Mouse (Mus musculus): Measurements from ENCODE around the gene Slc2a12. TPM values are rescaled to one million over a fixed set of nuclear protein-coding genes. Genes with fewer than 3 reads are reported as not detected.
A peak's percentile ranks its signal among the peaks of the same experiment; 100 is the strongest.

Slc2a12 gene
- total and polyA plus RNA-seq, 2 experiments from 2014 or later = 1.9 to 4.4 TPM

GRCm38 (mm10) chr10:22608799-22609357 is 35.9 kb upstream of the Slc2a12 start:
- no peak overlapping the region for H3K9ac ChIP-seq (replicated peaks; ENCODE audit: low read depth, low read length)
- H3K36me3 ChIP-seq (replicated peaks; ENCODE audit: control insufficient read depth, insufficient read depth, low read length) = no peaks in the 10 kb centered on the region
- no peaks in the 10 kb centered on the region for H3K4me1 ChIP-seq (ENCODE audit: control insufficient read depth, insufficient read depth)
- no peaks in the 10 kb centered on the region for H3K27me3 ChIP-seq (ENCODE audit: control insufficient read depth, insufficient read depth, low read length)
- no peak for TF ChIP-seq EP300 (IDR thresholded peaks at IDR 0.05; ENCODE audit: low read depth)
- no peak for TF ChIP-seq CTCF (IDR thresholded peaks at IDR 0.05; ENCODE audit: low read depth)
- 3% methylated on average over 11 of the region's 11 CpGs for WGBS
- peak overlapping the region; percentile 11; the same call in 1 of the 2 replicates for H3K4me3 ChIP-seq (ENCODE audit: low read depth, low read length)
- H3K27ac ChIP-seq (ENCODE audit: low read depth) = no peak overlapping the region
- H3K9me3 ChIP-seq (replicated peaks; ENCODE audit: control insufficient read depth, low read length) = no peaks in the 10 kb centered on the region
- no peak for DNase-seq (ENCODE audit: low spot score)
- H3K4me2 ChIP-seq (ENCODE audit: low read depth, low read length) = peak overlapping the region; percentile 46
- ATAC-seq (ENCODE audit: insufficient read depth, low read depth) = no peak

GRCm38 (mm10) chr10:22613301-22613700 is 31.5 kb upstream of the Slc2a12 start:
- no peak for DNase-seq (ENCODE audit: low spot score)
- Histone ChIP-seq H3K4me3 (ENCODE audit: low read depth, low read length) (no peak overlapping the region), H3K4me1 (ENCODE audit: control insufficient read depth, insufficient read depth) (no peaks in the 10 kb centered on the region), H3K36me3 (replicated peaks; ENCODE audit: control insufficient read depth, insufficient read depth, low read length) (no peaks in the 10 kb centered on the region), H3K4me2 (ENCODE audit: low read depth, low read length) (no peak overlapping the region), H3K27me3 (ENCODE audit: control insufficient read depth, insufficient read depth, low read length) (no peaks in the 10 kb centered on the region), H3K9ac (replicated peaks; ENCODE audit: low read depth, low read length) (no peak overlapping the region), H3K9me3 (replicated peaks; ENCODE audit: control insufficient read depth, low read length) (no peaks in the 10 kb centered on the region), H3K27ac (ENCODE audit: low read depth) (no peak overlapping the region)
- TF ChIP-seq CTCF (IDR thresholded peaks at IDR 0.05; ENCODE audit: low read depth) (no peak), EP300 (IDR thresholded peaks at IDR 0.05; ENCODE audit: low read depth) (no peak)
- WGBS = 78% methylated on average over 5 of the region's 5 CpGs
- no peak for ATAC-seq (ENCODE audit: insufficient read depth, low read depth)

- H3K4me2 ChIP-seq (ENCODE audit: low read depth, low read length) = no peak overlapping the region
These were observed 30.3 kb upstream of the Slc2a12 start for GRCm38 (mm10) chr10:22614554-22614953.

GRCm38 (mm10) chr10:22615309-22615708 is 29.5 kb upstream of the Slc2a12 start:
- 36% methylated on average over 10 of the region's 10 CpGs for WGBS
- no peaks in the 10 kb centered on the region for H3K4me1 ChIP-seq (ENCODE audit: control insufficient read depth, insufficient read depth)
- no peak overlapping the region for H3K27ac ChIP-seq (ENCODE audit: low read depth)
- no peak overlapping the region for H3K9ac ChIP-seq (replicated peaks; ENCODE audit: low read depth, low read length)
- H3K9me3 ChIP-seq (replicated peaks; ENCODE audit: control insufficient read depth, low read length) = no peaks in the 10 kb centered on the region
- no peak for ATAC-seq (ENCODE audit: insufficient read depth, low read depth)
- no peak for TF ChIP-seq EP300 (IDR thresholded peaks at IDR 0.05; ENCODE audit: low read depth)
- TF ChIP-seq CTCF (IDR thresholded peaks at IDR 0.05; ENCODE audit: low read depth) = no peak
- H3K4me2 ChIP-seq (ENCODE audit: low read depth, low read length) = no peak overlapping the region
- H3K27me3 ChIP-seq (ENCODE audit: control insufficient read depth, insufficient read depth, low read length) = no peaks in the 10 kb centered on the region
- DNase-seq (ENCODE audit: low spot score) = no peak
- H3K4me3 ChIP-seq (ENCODE audit: low read depth, low read length) = no peak overlapping the region
- H3K36me3 ChIP-seq (replicated peaks; ENCODE audit: control insufficient read depth, insufficient read depth, low read length) = no peaks in the 10 kb centered on the region

More at GRCm38 (mm10) chr10:22614554-22614953, 30.3 kb upstream of the Slc2a12 start:
- Histone ChIP-seq H3K4me3 (ENCODE audit: low read depth, low read length) (no peak overlapping the region), H3K4me1 (ENCODE audit: control insufficient read depth, insufficient read depth) (no peaks in the 10 kb centered on the region), H3K36me3 (replicated peaks; ENCODE audit: control insufficient read depth, insufficient read depth, low read length) (no peaks in the 10 kb centered on the region), H3K27ac (ENCODE audit: low read depth) (no peak overlapping the region), H3K9ac (replicated peaks; ENCODE audit: low read depth, low read length) (no peak overlapping the region), H3K9me3 (replicated peaks; ENCODE audit: control insufficient read depth, low read length) (no peaks in the 10 kb centered on the region), H3K27me3 (ENCODE audit: control insufficient read depth, insufficient read depth, low read length) (no peaks in the 10 kb centered on the region)
- DNase-seq (ENCODE audit: low spot score) = no peak
- ATAC-seq (ENCODE audit: insufficient read depth, low read depth) = no peak
- TF ChIP-seq CTCF (IDR thresholded peaks at IDR 0.05; ENCODE audit: low read depth) (no peak), EP300 (IDR thresholded peaks at IDR 0.05; ENCODE audit: low read depth) (no peak)
- WGBS = 83% methylated on average over 8 of the region's 8 CpGs

GRCm38 (mm10) chr10:22618842-22619241 is 26.0 kb upstream of the Slc2a12 start:
- no peak for ATAC-seq (ENCODE audit: insufficient read depth, low read depth)
- H3K4me1 ChIP-seq (ENCODE audit: control insufficient read depth, insufficient read depth) = no peaks in the 10 kb centered on the region
- no peak overlapping the region for H3K27ac ChIP-seq (ENCODE audit: low read depth)
- H3K4me2 ChIP-seq (ENCODE audit: low read depth, low read length) = no peak overlapping the region
- WGBS = 52% methylated on average over 2 of the region's 2 CpGs
- TF ChIP-seq CTCF (IDR thresholded peaks at IDR 0.05; ENCODE audit: low read depth) = peak; percentile 67
- TF ChIP-seq EP300 (IDR thresholded peaks at IDR 0.05; ENCODE audit: low read depth) = no peak
- H3K9ac ChIP-seq (replicated peaks; ENCODE audit: low read depth, low read length) = no peak overlapping the region
- no peaks in the 10 kb centered on the region for H3K9me3 ChIP-seq (replicated peaks; ENCODE audit: control insufficient read depth, low read length)
- H3K27me3 ChIP-seq (ENCODE audit: control insufficient read depth, insufficient read depth, low read length) = no peaks in the 10 kb centered on the region
- peak; percentile 26 for DNase-seq (ENCODE audit: low spot score)
- no peak overlapping the region for H3K4me3 ChIP-seq (ENCODE audit: low read depth, low read length)
- no peaks in the 10 kb centered on the region for H3K36me3 ChIP-seq (replicated peaks; ENCODE audit: control insufficient read depth, insufficient read depth, low read length)

GRCm38 (mm10) chr10:22628832-22629231 is 16.0 kb upstream of the Slc2a12 start:
- Histone ChIP-seq H3K9ac (replicated peaks; ENCODE audit: low read depth, low read length) (no peak overlapping the region), H3K4me1 (ENCODE audit: control insufficient read depth, insufficient read depth) (no peaks in the 10 kb centered on the region), H3K27me3 (ENCODE audit: control insufficient read depth, insufficient read depth, low read length) (no peaks in the 10 kb centered on the region), H3K36me3 (replicated peaks; ENCODE audit: control insufficient read depth, insufficient read depth, low read length) (no peaks in the 10 kb centered on the region), H3K27ac (ENCODE audit: low read depth) (no peak overlapping the region), H3K9me3 (replicated peaks; ENCODE audit: control insufficient read depth, low read length) (no peaks in the 10 kb centered on the region), H3K4me2 (ENCODE audit: low read depth, low read length) (no peak overlapping the region), H3K4me3 (ENCODE audit: low read depth, low read length) (no peak overlapping the region)
- DNase-seq (ENCODE audit: low spot score) (no peak), ATAC-seq (ENCODE audit: insufficient read depth, low read depth) (no peak)
- TF ChIP-seq CTCF (IDR thresholded peaks at IDR 0.05; ENCODE audit: low read depth) (no peak), EP300 (IDR thresholded peaks at IDR 0.05; ENCODE audit: low read depth) (no peak)
- 63% methylated on average over 1 of the region's 1 CpGs for WGBS

Data from heart, postnatal 0 days (tissue).